Mouse (Mus musculus) CH12.LX (cell line): ENCODE data around the gene Gm49340. TPM values are rescaled to one million over a fixed set of nuclear protein-coding genes. Genes with fewer than 3 reads are reported as not detected.

Experiments
- DNase-seq: peaks from one replicate; pipeline ENCODE4 v3.0.0-alpha.2; 2013; ENCODE audit errors: extremely low read depth
- H3K27ac ChIP-seq: 2 replicates; pipeline ENCODE4 v1.5.1; 2012; ENCODE audit warnings: low read depth, mild to moderate bottlenecking, control low read depth, moderate library complexity; ENCODE audit not compliant: insufficient read depth
- H3K27me3 ChIP-seq: replicated peaks from 2 replicates; pipeline ENCODE3; 2012; ENCODE audit warnings: inconsistent platforms
- H3K36me3 ChIP-seq, 2 experiments: replicated peaks in 1 of 2; 2 replicates each; pipeline versions ENCODE3 to v1.6.1; 2012; ENCODE audit warnings: inconsistent platforms in 1 of 2, low read length in 1 of 2, mild to moderate bottlenecking in 1 of 2, mixed read lengths in 1 of 2, moderate library complexity in 1 of 2; ENCODE audit not compliant: control insufficient read depth in 1 of 2, insufficient read depth in 1 of 2
- H3K4me1 ChIP-seq, 2 experiments: 2 replicates each; pipeline ENCODE4 v1.6.1; 2012; ENCODE audit warnings: inconsistent platforms in 1 of 2, moderate library complexity in 1 of 2; ENCODE audit not compliant: insufficient read depth in 2 of 2, control insufficient read depth in 1 of 2
- H3K4me2 ChIP-seq: 2 replicates; pipeline ENCODE4 v1.6.1; 2012; ENCODE audit warnings: low read depth, mild to moderate bottlenecking, control low read depth; ENCODE audit not compliant: poor library complexity, insufficient read depth, severe bottlenecking
- H3K4me3 ChIP-seq, 3 experiments: fragments of 150-350 bp in 1 of 3; sonication (generic) in 1 of 3; replicated peaks in 1 of 3; 2 replicates each; pipeline versions ENCODE3 to v1.5.1; 2011 to 2012; ENCODE audit warnings: low read depth in 2 of 3, low read length in 2 of 3, mild to moderate bottlenecking in 2 of 3, moderate library complexity in 2 of 3, control low read depth in 1 of 3, improper control_type of control experiment in 1 of 3, inconsistent platforms in 1 of 3, mixed read lengths in 1 of 3; ENCODE audit not compliant: poor library complexity in 1 of 3
- H3K79me2 ChIP-seq: replicated peaks from 2 replicates; pipeline ENCODE4 v1.6.1; 2012; ENCODE audit warnings: mild to moderate bottlenecking, moderate library complexity; ENCODE audit not compliant: control insufficient read depth, poor library complexity, insufficient read depth, severe bottlenecking; ENCODE audit errors: extremely low read depth
- H3K9ac ChIP-seq: 2 replicates; pipeline ENCODE4 v1.6.1; 2012; ENCODE audit warnings: low read depth, mild to moderate bottlenecking, control low read depth, moderate library complexity; ENCODE audit not compliant: insufficient read depth
- H3K9me3 ChIP-seq: replicated peaks from 2 replicates; pipeline ENCODE3; 2012; ENCODE audit warnings: low read length, inconsistent platforms, mixed read lengths
- BHLHE40 ChIP-seq: IDR thresholded peaks from 2 replicates; pipeline ENCODE4 v1.6.1; 2011; ENCODE audit warnings: mild to moderate bottlenecking, low read depth, low read length, improper control_type of control experiment
- CHD1 ChIP-seq: IDR thresholded peaks from 2 replicates; pipeline ENCODE4 v1.6.1; 2012; ENCODE audit warnings: low read depth, low read length, improper control_type of control experiment, inconsistent platforms
- CHD2 ChIP-seq: IDR thresholded peaks from 2 replicates; pipeline ENCODE4 v1.6.1; 2011; ENCODE audit warnings: low read length, improper control_type of control experiment
- CTCF ChIP-seq, 2 experiments: IDR thresholded peaks in 1 of 2; conservative IDR thresholded peaks in 1 of 2; 2 replicates each; pipeline ENCODE4 v1.5.1; 2011 to 2012; ENCODE audit warnings: low read depth in 2 of 2, low read length in 2 of 2, improper control_type of control experiment in 1 of 2, inconsistent platforms in 1 of 2, mild to moderate bottlenecking in 1 of 2, moderate library complexity in 1 of 2
- E2F4 ChIP-seq: IDR thresholded peaks from 2 replicates; pipeline ENCODE4 v1.6.1; 2011; ENCODE audit warnings: low read depth, low read length, improper control_type of control experiment; ENCODE audit not compliant: insufficient replicate concordance
- ETS1 ChIP-seq: conservative IDR thresholded peaks from 2 replicates; pipeline ENCODE4 v1.6.1; 2012; ENCODE audit warnings: low read depth, mild to moderate bottlenecking, inconsistent platforms, low read length, improper control_type of control experiment, moderate library complexity
- GABPA ChIP-seq: IDR thresholded peaks from 2 replicates; pipeline ENCODE4 v1.6.1; 2012; ENCODE audit warnings: low read depth, low read length, improper control_type of control experiment, inconsistent platforms; ENCODE audit not compliant: insufficient replicate concordance
- IRF4 ChIP-seq: IDR thresholded peaks from 2 replicates; pipeline ENCODE4 v1.6.1; 2014; ENCODE audit warnings: low read depth, mild to moderate bottlenecking, inconsistent platforms, low read length, improper control_type of control experiment
- JUN ChIP-seq: IDR thresholded peaks from 2 replicates; pipeline ENCODE4 v1.6.1; 2011; ENCODE audit warnings: low read depth, mild to moderate bottlenecking, low read length, improper control_type of control experiment, moderate library complexity; ENCODE audit not compliant: insufficient read depth
- MAFK ChIP-seq: IDR thresholded peaks from 2 replicates; pipeline ENCODE4 v1.6.1; 2011; ENCODE audit warnings: low read length, improper control_type of control experiment; ENCODE audit not compliant: insufficient replicate concordance
- MAZ ChIP-seq: IDR thresholded peaks from 2 replicates; pipeline ENCODE4 v1.6.1; 2012; ENCODE audit warnings: low read depth, mild to moderate bottlenecking, inconsistent platforms, low read length, improper control_type of control experiment, moderate library complexity
- MEF2A ChIP-seq: IDR thresholded peaks from 2 replicates; pipeline ENCODE4 v1.6.1; 2014; ENCODE audit warnings: low read depth, mild to moderate bottlenecking, inconsistent platforms, low read length, improper control_type of control experiment, borderline replicate concordance
- MXI1 ChIP-seq: IDR thresholded peaks from 2 replicates; pipeline ENCODE4 v1.6.1; 2011; ENCODE audit warnings: mild to moderate bottlenecking, low read depth, low read length, improper control_type of control experiment
- MYC ChIP-seq: IDR thresholded peaks from 2 replicates; pipeline ENCODE4 v1.6.1; 2011; ENCODE audit warnings: low read depth, mild to moderate bottlenecking, improper control_type of control experiment, low read length
- NELFE ChIP-seq: IDR thresholded peaks from 2 replicates; pipeline ENCODE4 v1.6.1; 2011; ENCODE audit warnings: low read depth, low read length, improper control_type of control experiment
- NRF1 ChIP-seq: IDR thresholded peaks from 2 replicates; pipeline ENCODE4 v1.6.1; 2014; ENCODE audit warnings: low read depth, mild to moderate bottlenecking, inconsistent platforms, low read length, improper control_type of control experiment, moderate library complexity
- PAX5 ChIP-seq: IDR thresholded peaks from 2 replicates; pipeline ENCODE4 v1.6.1; 2012; ENCODE audit warnings: low read length, inconsistent platforms, mixed read lengths
- RAD21 ChIP-seq: IDR thresholded peaks from 2 replicates; pipeline ENCODE4 v1.6.1; 2011; ENCODE audit warnings: low read depth, mild to moderate bottlenecking, low read length, improper control_type of control experiment, moderate library complexity
- SIN3A ChIP-seq: IDR thresholded peaks from 2 replicates; pipeline ENCODE4 v1.6.1; 2012; ENCODE audit warnings: low read length, improper control_type of control experiment, inconsistent platforms
- SMC3 ChIP-seq: IDR thresholded peaks from 2 replicates; pipeline ENCODE4 v1.6.1; 2011; ENCODE audit warnings: low read depth, low read length, improper control_type of control experiment
- UBTF ChIP-seq: IDR thresholded peaks from 2 replicates; pipeline ENCODE4 v1.6.1; 2012; ENCODE audit warnings: low read depth, mild to moderate bottlenecking, inconsistent platforms, low read length, improper control_type of control experiment, moderate library complexity
- USF1 ChIP-seq: IDR thresholded peaks from 2 replicates; pipeline ENCODE4 v1.6.1; 2014; ENCODE audit warnings: low read depth, mild to moderate bottlenecking, inconsistent platforms, low read length, improper control_type of control experiment
- ZKSCAN1 ChIP-seq: IDR thresholded peaks from 2 replicates; pipeline ENCODE4 v1.6.1; 2012; ENCODE audit warnings: low read depth, inconsistent platforms, low read length, improper control_type of control experiment, borderline replicate concordance
- dilution Hi-C: fragments of 300-500 bp; cut with MboI; formaldehyde crosslinking; loops from 2 replicates; pipeline ENCODE4 v1.14.3; 2020; ENCODE audit warnings: low sequenced_read_pairs; ENCODE audit not compliant: extremely low pct_unique_long_range_greater_than_20kb, extremely low pct_ligation_motif_present
- in situ Hi-C: fragments of 300-500 bp; cut with MboI; formaldehyde crosslinking; loops from 3 replicates; pipeline ENCODE4 v1.14.3; 2019; ENCODE audit warnings: low sequenced_read_pairs, low pct_ligation_motif_present, low pct_unique_long_range_greater_than_20kb, mixed read lengths
- polyA plus RNA-seq: library from polyadenylated mRNA; unstranded; fragments of >175 nt; gene quantifications from 2 replicates; pipeline ENCODE4 v1.2.1, GENCODE M21; 2012; ENCODE audit warnings: low read depth; ENCODE audit not compliant: insufficient read length
- total RNA-seq, 2 experiments: library from RNA; depleted of rRNA; stranded (reverse); fragments of 300-350 nt in 1 of 2; fragments of >200 nt in 1 of 2; gene quantifications; 2 replicates each; pipeline ENCODE4 v1.2.3; 2012 to 2014

Gene Gm49340
- total and polyA plus RNA-seq, 3 experiments = not detected

DNA sequence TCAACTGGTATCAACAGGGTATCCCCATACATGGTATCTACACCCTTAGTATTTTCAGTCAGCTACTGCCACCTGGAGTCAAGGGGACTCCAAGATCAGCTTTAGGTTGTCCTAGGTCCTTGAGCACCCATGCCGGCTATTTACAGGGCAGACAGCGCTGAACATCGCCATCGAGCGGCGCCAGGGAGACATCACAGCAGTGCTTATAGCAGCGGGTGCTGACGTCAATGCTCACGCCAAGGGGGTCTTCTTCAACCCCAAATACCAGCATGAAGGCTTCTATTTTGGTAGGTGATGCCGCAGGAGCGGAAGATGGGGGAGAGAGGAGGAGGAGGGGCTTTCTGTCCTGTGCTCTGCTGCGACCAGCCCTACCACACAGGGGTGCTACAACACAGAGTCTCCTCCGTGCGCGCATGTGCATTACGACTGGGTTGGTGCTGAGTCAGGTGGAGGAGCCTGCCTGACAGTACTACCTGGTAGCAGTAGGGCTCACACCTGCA is 48.0 kb upstream of the Gm49340 start:
- no peaks in the 10 kb centered on the region for H3K79me2 ChIP-seq
- no peaks in the 10 kb centered on the region for H3K36me3 ChIP-seq
- dilution Hi-C loops = no loop called here
- no peaks in the 10 kb centered on the region for H3K9me3 ChIP-seq
- TF ChIP-seq MEF2A (peak; percentile 56; the same call in 1 of the 2 replicates), IRF4 (0 out of 2 replicates have a peak, but pooled peaks have one; percentile 38), CTCF (conservative IDR thresholded peaks at IDR 0.05 in 1 of 2, IDR thresholded peaks at IDR 0.05 in 1 of 2; ENCODE audit: low read depth in 2 of 2, low read length in 2 of 2) (peak in 1 of 2 experiments; percentile 65; a peak in 2 of 4 replicates), CHD2 (no peak), NRF1 (peak; percentile 82), MYC (0 out of 2 replicates have a peak, but pooled peaks have one; percentile 23), ZKSCAN1 (no peak), MXI1 (0 out of 2 replicates have a peak, but pooled peaks have one; percentile 35), JUN (no peak), USF1 (no peak), BHLHE40 (peak; percentile 33; the same call in 1 of the 2 replicates), MAZ (peak; percentile 65), CHD1 (no peak), MAFK (peak; percentile 64; the same call in 1 of the 2 replicates), SMC3 (peak; percentile 39), NELFE (peak; percentile 32; the same call in 1 of the 2 replicates), ETS1 (peak; percentile 30; the same call in 1 of the 2 replicates), GABPA (no peak), SIN3A (no peak), E2F4 (no peak), RAD21 (peak; percentile 66), UBTF (no peak), PAX5 (no peak)
- H3K9ac ChIP-seq = no peak overlapping the region
- peak overlapping the region; percentile 12 to 20 (median 19) for H3K4me3 ChIP-seq
- DNase-seq = peak; percentile 74
- H3K27ac ChIP-seq = no peak overlapping the region
- peaks cover 18 to 37% of the 10 kb centered on the region in 2 experiments for H3K4me1 ChIP-seq
- H3K27me3 ChIP-seq = peaks cover 93% of the 10 kb centered on the region
- H3K4me2 ChIP-seq = peak overlapping the region; percentile 48; the same call in 1 of the 2 replicates
- in situ Hi-C loops = loop anchor here (10.0 to 25.0 kb wide), 2 partner anchors 147 to 1081 kb away; partner anchors contain the start of genes Haspin, Olfr411 and Olfr412
